Mouse (Mus musculus) thymus, postnatal 25 days (tissue): ENCODE results near the gene Zfp598.
A peak's percentile ranks its signal among the peaks of the same experiment; 100 is the strongest.
"Not testable (repeated sequence)": the region's sequence is repeated elsewhere in the genome, so short reads cannot be mapped to it uniquely, and the experiment has no call there.

ENCODE experiments used
- DNase-seq: peaks from one replicate; pipeline ENCODE4 v3.0.0; 2022

Gene Zfp598

DNA sequence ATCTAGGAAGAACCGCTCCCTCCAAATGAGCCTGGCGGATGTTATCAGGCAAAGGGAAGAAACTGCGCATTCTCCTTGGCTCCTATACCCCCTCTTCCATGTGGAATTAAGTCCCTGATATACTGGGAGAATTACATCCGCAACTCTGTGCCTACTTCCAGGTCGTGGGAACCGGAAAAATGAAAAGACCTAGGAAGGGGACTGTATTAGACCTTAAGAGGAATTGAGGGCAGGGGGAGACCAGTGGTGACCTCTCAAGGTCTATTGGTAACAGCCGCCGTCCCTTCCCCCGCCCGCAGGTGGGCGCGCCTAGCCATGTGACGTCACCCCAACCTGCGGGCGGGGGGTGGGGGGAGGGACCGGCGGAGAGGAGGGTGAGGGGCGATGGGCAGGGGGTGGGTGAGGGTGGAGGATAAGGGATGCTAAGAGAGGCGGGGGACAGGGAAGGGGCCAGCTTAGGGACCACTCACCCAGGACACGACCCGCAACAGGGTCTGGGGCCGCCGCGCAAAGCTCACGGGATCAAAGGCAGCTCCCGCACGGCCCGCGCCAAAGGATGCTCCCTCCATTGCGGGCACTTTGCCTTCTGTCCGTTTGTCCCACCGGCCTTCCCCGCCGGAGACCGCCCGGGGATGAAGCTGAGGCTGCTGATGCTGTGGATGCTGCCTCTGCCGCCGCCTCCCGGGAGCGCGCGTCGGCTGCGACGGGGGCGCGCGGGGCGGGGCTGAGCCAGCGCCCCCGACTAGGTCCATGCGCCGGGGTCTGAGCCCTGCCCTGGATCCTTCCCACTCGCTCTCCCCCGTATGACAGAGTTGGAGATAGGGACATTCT, 20.0 kb downstream of the Zfp598 start, which contains the start of gene Syngr3:
TSS of gene Syngr3 (minus strand) at position 705 of the 831 bp plus-strand sequence.
- no peak for DNase-seq

DNA sequence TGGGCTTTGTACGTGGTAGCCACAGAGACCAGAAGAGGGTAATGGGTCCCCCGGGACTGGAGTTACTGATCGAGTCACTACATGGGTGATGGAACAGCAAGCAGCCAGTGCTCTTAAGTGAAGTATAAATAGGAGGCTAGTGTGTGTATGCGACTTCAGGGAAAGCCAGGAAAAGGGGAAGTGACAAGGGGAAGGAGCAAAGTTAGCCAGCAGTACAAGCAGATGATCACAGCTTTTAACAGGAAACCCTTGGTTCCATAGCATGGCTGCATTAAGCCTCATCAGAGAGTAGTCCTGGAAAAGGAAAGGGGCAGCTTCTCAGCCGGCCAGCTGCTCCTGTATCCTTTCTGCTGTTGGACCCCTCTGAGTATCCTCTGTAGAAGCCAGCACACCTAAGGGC, 22.9 kb downstream of the Zfp598 start:
- no peak for DNase-seq

DNA sequence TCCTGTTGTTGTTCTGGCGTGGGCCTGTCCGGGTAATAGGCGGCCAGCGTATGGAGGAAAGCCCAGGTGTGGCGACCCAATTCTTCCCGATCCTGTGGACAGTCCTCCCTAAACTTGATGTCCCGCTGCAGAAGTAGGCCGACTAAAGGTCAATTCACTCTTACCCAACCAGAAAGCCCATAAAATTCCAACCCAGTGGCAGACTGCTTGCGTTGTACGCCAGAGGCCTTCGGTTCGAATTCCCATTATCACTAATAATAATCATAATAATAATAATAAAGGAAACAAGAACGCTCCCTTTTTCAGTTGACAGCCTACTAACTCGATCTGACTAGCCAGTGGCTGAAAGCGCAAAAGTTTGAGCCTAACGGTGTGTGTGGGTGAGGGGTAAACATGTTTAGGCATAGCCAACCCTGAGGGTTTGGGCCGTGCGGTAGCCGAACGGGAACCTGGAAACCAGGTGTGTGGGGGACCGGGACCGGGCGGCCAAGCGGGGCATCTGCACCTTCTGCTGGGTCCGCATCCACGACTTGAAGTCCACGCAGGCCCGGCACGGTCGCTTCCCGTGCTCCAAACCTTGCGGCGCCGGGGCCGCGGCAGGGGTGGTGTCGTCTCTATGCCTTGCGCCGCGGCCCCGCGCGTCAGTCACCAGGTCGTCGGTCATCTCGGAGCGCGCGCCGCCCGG, 26.0 kb downstream of the Zfp598 start:
- no peak for DNase-seq

- peak; percentile 88 for DNase-seq
Measured at GRCm38 (mm10) chr17:24696011-24696697, 26.7 kb downstream of the Zfp598 start, which contains the start of the genes Gfer and Noxo1. Gene Gfer (minus strand): TSS chr17:24696156. Gene Noxo1 (plus strand): TSS chr17:24696234.

- peak; percentile 28 for DNase-seq
Measured at GRCm38 (mm10) chr17:24697985-24698384, 28.5 kb downstream of the Zfp598 start.

- DNase-seq = no peak
Measured at GRCm38 (mm10) chr17:24698715-24699114, 29.2 kb downstream of the Zfp598 start.

GRCm38 (mm10) chr17:24699473-24699872, 30.0 kb downstream of the Zfp598 start:
- no peak for DNase-seq

GRCm38 (mm10) chr17:24701251-24701650, 31.8 kb downstream of the Zfp598 start:
- DNase-seq = no peak

DNA sequence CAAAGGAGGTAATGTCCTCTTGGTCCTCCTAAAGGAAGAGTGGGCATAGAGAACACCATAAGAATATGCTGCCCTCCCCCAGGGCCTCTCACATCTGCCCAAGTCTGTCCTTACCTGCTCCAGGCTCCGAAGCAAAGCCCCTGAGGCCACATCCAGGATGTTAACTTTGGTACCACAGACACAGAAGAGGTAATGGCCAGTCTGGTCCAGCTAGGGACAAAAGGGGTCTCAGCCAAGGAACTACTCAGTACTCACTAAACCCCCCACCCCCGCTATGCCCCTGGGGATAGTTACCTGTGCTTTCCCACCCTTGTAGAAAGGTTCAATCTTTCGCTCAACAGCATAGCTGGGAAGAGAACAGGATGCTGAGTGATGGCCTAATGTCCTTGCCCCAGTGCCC, 36.3 kb downstream of the Zfp598 start:
- DNase-seq = no peak

- DNase-seq = peak; percentile 93
Measured at GRCm38 (mm10) chr17:24706982-24707800, 37.7 kb downstream of the Zfp598 start, which contains the start of gene Tbl3. Gene Tbl3 (minus strand): TSS chr17:24707660.

DNA sequence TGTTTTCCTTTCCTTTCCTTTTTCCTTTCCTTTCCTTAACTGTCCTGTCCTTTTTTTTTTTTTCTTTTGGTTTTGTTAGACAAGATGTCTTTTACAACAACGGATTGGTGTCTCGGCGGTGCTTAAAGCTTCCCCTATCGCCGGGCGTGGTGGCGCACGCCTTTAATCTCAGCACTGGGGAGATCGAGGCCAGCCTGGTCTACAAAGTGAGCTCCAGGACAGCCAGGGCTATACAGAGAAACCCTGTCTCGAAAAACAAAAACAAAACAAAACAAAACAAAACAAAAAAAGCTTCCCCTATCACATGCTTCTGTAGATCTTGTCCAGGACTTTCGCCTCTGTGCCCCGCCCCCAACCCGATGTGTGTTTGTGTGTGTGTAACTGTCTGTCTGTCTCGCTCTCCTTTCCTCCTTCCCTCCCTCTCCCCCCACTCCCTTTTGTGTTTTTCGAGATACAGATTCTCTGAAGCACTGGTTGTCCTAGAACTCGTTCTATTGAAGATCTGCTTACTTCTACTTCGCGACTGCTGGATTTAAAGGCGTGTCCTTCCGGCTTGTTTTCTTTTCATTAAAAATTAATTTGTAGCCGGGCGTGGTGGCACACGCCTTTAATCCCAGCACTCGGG, 38.4 kb downstream of the Zfp598 start:
- DNase-seq = no peak

- no peak for DNase-seq
Measured at GRCm38 (mm10) chr17:24708646-24709045, 39.2 kb downstream of the Zfp598 start.

DNA sequence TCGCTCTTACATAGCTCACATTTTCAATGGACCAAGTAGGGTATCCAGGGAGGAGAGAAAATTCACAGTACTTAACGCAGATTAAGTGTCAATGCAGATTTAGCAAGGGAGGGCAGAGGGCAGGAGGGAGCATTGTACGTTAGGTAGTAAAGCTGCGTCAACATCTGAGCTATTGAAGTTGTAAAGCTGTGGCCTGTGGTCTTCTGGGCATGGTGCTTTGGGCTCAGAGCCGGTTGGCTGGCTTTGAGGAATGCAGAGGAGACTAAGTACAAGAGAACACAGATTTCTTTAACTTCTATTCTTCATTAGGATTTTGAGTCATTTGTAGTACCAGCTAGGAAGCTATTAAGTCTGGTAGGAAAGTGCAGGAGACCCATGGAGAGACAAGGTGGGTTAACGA, 46.1 kb downstream of the Zfp598 start:
- DNase-seq = no peak

- no peak for DNase-seq
Measured at GRCm38 (mm10) chr17:24716166-24716682, 46.7 kb downstream of the Zfp598 start.

- no peak for DNase-seq
Measured at GRCm38 (mm10) chr17:24717943-24718342, 48.5 kb downstream of the Zfp598 start, which contains the start of the genes Rnf151 and Rps2. Gene Rnf151 (minus strand): TSS chr17:24718063. Gene Rps2 (plus strand): TSS chr17:24718116.

GRCm38 (mm10) chr17:24718938-24719337, 49.5 kb downstream of the Zfp598 start:
- not testable (repeated sequence) for DNase-seq

DNA sequence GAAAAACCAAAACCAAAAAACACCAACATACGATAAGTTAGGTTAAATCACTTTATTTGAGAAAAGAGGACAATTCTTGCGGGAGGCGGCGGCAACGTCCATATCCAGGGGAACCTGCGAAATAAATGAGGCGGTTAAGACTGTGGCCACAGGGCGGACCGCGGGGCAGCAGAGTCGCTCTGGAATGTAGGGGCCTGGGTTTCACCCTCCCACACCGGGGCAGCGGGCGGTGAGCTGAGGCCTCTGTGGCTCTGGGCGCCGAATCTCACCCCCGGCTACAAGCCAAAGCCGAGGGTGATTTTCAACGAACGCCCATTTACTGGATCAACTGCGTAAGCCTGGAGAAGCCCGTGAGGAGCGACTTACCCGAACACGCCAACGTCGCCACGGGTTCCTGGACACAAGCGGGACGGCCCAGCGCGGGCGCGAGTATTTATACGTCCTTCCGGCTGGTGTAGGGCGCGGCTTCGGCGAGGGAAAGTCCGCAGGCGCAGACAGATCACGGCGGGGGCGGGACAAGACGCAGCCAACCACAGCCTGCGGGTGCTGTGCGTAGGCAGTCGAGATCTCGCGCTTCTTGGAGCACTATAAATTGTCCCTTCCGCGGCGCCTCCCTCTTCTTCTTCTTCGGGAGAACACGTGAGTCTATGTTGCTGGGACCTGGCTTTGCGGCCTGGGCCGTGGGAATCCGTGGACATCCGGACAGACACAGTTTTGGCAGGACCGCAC, 50.2 kb downstream of the Zfp598 start:
- peak; percentile 96 for DNase-seq

GRCm38 (mm10) chr17:24720616-24721015, 51.1 kb downstream of the Zfp598 start:
- DNase-seq = not testable (repeated sequence)

DNA sequence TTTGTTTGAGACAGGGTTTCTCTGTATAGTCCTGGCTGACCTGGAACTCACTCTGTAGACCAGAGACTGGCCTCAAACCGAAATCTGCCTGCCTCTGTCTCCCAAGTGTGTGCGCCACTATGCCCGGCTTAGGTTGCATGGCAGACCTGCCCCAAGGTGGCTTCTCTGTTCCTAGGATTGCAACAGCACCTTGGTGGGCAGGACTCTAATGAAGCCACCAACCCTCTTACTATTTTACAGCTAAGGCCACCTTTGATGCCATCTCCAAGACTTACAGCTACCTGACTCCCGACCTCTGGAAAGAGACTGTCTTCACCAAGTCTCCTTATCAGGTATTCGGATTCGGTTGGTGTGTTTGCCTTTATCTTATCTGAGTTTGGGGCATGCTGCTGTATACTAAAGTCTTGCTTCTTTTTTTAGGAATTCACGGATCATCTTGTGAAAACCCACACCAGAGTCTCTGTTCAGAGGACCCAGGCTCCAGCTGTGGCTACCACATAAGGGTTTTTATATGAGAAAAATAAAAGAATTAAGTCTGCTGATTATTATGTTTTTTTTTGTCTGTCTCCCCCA, 52.0 kb downstream of the Zfp598 start:
- DNase-seq = not testable (repeated sequence)

DNA sequence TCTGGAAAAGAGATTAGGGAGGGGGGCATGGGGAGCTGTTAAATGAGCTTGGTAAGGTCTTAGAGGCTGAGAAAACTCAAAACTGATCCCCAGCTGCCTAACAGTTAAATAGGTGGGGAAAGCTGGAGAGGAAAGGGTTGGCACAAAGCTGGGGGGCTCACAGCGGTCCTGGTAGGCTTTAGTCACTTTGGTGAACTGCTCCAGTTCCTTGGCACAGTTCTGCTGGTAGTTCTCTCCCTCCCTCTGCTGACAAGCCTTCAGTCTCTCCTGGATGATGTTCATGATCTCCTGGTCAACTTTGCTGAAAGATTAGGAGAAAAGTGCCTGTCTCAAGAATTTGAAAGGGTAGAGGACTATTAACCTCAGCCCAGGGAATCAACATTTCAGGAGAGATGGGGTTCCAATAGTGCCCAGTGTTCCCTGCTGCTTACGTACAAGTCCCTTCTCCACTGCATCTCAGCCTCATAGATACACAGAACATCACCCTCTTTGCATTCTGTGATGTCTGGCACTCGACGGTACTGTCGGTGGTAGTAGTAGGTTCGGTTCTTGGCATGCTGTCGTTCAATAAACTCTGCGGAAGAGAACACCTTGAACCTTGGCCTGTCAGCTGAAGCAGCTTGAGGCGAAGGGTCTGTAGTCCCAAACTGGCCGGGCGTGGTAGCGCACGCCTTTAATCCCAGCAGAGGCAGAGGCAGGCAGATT, 52.9 kb downstream of the Zfp598 start:
- no peak for DNase-seq
